Mouse (Mus musculus) megakaryocyte-erythroid progenitor cell, adult 5 weeks (primary cell): ENCODE results near the gene Tspo. TPM values are rescaled to one million over a fixed set of nuclear protein-coding genes. Genes with fewer than 3 reads are reported as not detected.

Source experiments
- polyA plus RNA-seq: library from polyadenylated mRNA; stranded (reverse); fragments of >175 nt; gene quantifications from 2 replicates; pipeline ENCODE4 v1.2.3, GENCODE M21; 2012

Tspo gene
- 297 and 427 TPM in 2 replicates for polyA plus RNA-seq

DNA sequence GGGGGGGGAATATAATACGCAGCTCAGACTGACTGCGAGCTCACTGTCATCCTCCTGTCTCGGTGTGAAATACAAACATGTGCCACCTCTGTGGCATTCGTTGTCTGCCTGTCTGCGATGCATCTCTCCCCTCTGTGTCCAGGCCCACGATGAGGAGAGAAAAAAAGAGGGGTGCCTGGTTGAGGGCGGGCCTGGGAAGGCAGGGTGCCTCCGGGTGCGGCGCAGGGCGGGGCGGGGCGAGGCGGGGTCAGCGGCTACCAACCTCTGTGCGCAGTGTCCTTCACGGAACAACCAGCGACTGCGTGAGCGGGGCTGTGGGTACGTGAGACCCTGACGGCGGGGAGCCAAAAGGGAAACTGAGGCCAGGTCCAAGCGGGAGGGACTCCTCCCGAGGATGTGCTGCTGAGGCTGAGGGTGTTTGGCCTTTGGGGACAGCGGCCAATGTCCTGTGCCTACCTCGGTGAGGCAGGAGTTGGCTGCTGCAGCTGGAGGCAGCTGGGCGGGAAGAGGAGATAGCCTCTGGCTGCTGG lies at the start of gene Tspo, which contains the start of gene Mcat:
Tspo (plus strand) TSS at position 266 of the 530 bp plus-strand sequence.
Mcat (minus strand) TSS at position 461 of the 530 bp plus-strand sequence.

DNA sequence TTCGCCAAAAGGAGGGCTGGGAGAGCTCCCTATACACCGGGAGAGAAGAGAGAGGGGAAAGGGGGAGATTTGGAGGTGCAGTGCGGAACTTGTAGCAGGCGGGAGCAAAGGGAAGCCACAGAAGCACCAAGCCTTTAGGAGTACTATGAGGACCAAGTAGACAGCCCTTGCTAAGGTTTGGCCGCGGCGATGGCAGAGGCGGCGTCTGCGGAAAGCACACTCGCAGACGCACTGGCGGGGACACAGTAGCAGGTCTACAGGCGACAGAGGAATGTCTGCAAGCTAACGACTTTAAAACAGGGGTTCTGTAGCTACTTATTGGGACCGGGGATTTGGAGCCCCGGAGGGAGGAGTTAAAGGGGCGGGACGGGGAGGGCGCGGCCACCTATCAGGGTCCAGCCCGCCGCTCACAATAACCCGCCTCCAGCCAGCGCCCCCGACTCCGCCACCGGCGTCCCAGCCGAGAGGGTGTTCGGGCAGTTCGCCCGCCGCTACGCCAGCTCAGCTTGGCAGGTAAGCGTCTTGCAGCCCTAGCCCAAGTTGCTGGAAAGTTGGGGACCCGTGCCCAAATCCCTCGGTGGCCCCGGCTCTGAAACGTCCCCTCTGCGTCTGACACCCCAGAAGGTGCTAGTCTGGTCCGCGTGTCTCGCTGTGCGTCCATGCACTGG lies 36.8 kb upstream of the Tspo start, which contains the start of gene Bik:
Bik (plus strand) TSS at position 439 of the 668 bp plus-strand sequence.

GRCm38 (mm10) chr15:83594513-83595363 lies 31.3 kb downstream of the Tspo start, which contains the start of gene Ttll12:
Gene Ttll12 (minus strand): TSS chr15:83595157.

Other genes with a start within 250 kb of the Tspo start
- 8.9 and 9.9 TPM in 2 replicates for gene Arfgap3, start 213.3 kb upstream of the Tspo start, polyA plus RNA-seq
- 72.5 and 78.8 TPM in 2 replicates for gene Pacsin2, start 99.0 kb upstream of the Tspo start, polyA plus RNA-seq
- gene Ttll1, start 52.7 kb upstream of the Tspo start, polyA plus RNA-seq, result 2.5 and 2.6 TPM in 2 replicates
- 1.5 and 1.6 TPM in 2 replicates for gene Bik, start 36.7 kb upstream of the Tspo start, polyA plus RNA-seq
- 21.1 and 21.2 TPM in 2 replicates for gene Mcat, start 195 bp downstream of the Tspo start, polyA plus RNA-seq
- gene Ttll12, start 31.6 kb downstream of the Tspo start, polyA plus RNA-seq, result 74.5 and 80.7 TPM in 2 replicates
- gene Scube1, start 161.4 kb downstream of the Tspo start, polyA plus RNA-seq, result 0.02 TPM in 1 of 2 replicates, not detected in the other
- gene Mpped1, start 215.9 kb downstream of the Tspo start, polyA plus RNA-seq, result not detected in 2 replicates